Mouse (Mus musculus): Measurements from ENCODE around the gene Rab33a. TPM values are rescaled to one million over a fixed set of nuclear protein-coding genes. Genes with fewer than 3 reads are reported as not detected.

Gene Rab33a
- polyA plus RNA-seq (2012; rRNA removed) = 65.6 and 66.1 TPM in 2 replicates

DNA sequence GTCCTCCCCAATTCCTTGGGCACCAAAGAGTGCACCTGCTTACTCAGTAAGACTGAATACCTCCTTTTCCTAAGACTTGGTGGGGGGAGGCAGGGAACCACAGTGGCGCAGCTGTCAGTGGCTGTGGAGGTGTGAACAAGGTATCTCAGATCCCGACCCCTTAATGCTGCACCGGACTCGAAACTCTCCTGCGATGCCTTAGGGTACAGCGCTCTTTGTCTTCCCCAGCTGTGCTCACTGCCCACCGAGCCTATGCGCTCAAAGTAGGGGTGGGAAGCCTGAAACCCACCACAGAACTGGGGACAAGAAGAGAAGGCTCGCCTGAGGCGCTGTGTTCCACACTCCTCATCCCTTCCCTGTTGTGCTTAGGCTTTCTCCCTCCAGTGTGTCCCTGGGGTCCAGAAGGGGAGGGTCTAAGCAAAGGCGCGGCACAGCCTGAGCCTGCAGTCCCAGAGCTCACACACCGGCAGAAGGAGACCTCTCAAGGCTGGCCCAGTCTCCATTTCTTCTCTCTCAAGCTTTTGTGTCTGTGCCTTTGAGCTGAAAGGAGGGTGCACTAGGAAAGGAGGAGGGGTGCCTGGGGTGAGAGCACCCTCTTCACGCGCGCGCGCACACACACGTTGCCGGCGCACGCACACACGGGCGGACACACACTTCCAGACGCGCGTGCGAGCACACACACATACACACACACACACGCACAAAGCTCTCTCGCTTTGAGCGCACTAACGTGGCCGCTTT lies at the start of gene Rab33a:
Rab33a (plus strand) TSS at position 478 of the 741 bp plus-strand sequence.
- peak; percentile 14 to 53 for DNase-seq (ENCODE audit: extremely low spot score in 1 of 2, low spot score in 1 of 2)

DNA sequence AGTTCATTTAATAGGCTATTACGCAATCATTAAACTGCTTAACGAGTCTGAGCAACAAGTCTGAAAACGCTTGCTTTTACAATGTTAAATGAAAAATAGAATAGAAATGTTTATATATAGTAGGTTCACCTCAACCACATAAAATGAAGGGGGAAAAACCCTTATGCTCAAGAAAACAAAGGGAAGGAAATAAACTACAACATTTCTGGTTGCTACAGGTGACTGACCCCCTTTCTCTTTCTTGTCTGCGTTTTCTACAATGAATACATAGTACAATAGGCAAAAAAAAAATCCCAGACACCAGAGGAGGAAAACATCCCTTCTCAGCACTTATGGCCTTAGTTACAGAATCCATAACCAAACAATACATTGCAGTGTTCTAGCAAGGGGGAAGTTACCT lies 38.0 kb upstream of the Rab33a start:
- no peak for DNase-seq (ENCODE audit: extremely low spot score in 1 of 2, low spot score in 1 of 2)

DNA sequence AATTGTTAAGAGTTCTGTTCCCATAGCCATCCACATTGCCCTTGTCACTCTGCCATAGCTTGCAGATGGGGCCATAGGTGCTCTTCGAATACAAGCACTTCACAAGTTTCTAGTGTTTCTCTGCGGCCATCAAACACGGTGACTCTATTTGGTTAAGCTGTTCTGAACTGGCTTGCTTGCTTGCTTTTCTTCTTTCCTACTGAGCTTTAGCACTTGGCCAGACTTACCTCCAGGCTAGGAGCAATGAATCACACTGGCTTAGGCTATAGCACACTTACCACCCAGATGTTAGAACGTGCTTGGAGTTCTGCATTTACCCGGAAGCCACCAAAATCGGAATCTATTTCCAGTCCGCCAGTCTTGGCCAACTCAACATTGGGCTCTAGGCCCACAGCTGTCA lies 37.4 kb upstream of the Rab33a start:
- no peak for DNase-seq (ENCODE audit: extremely low spot score in 1 of 2, low spot score in 1 of 2)

DNA sequence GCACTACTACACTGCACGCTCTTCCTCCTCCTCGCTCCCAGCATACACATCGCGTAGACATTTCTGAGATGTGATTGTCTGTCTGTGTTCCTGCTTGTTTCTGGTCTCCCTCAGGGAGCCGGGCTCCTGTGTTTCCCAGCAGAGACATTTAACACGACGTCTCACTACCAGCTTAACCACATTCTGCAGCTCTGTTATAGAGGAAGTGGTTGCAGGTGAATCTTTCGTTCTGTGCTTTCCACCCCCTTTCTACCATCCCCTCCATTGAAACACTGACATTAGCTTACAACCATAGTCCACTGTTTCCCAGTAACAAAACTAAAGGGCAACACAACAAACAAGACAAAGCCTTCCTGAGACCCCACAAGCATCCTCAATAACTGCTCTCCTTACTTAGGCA lies 25.3 kb upstream of the Rab33a start:
- DNase-seq (ENCODE audit: extremely low spot score in 1 of 2, low spot score in 1 of 2) = no peak

- DNase-seq (ENCODE audit: extremely low spot score in 1 of 2, low spot score in 1 of 2) = peak; percentile 89 to 90
Measured at GRCm38 (mm10) chrX:48513166-48513807, 5.8 kb upstream of the Rab33a start, which contains the start of gene Aifm1. Gene Aifm1, minus strand, starts transcription at chrX:48513563.

DNA sequence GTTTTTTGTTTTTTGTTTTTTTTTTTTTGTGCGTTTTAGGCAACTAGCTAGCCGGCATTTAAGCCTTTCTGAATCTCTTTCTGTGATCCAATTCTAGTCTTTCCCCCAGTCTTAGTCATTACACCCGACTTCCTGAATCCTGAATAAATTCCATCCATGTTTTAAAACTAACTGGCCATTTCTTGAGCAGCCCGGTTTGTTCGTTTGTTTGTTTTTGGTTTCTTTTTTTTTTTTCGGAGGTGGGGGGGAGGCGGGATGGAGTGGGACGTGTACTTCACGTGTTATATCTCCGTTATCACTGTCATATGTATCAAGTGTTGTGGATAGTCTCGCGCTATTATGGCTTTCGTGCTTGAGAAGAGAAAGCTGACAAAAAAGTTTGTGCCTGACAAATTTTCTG lies 5.3 kb upstream of the Rab33a start:
- no peak for DNase-seq (ENCODE audit: extremely low spot score in 1 of 2, low spot score in 1 of 2)

- DNase-seq (ENCODE audit: extremely low spot score in 1 of 2, low spot score in 1 of 2) = peak in 1 of 2 experiments; percentile 60
Measured at GRCm38 (mm10) chrX:48518211-48518807, 776 bp upstream of the Rab33a start.

- DNase-seq (ENCODE audit: extremely low spot score in 1 of 2, low spot score in 1 of 2) = no peak
Measured at GRCm38 (mm10) chrX:48519549-48520085, 532 bp downstream of the Rab33a start.

GRCm38 (mm10) chrX:48521651-48522050 lies 2.6 kb downstream of the Rab33a start:
- no peak for DNase-seq (ENCODE audit: extremely low spot score in 1 of 2, low spot score in 1 of 2)

- no peak for DNase-seq (ENCODE audit: extremely low spot score in 1 of 2, low spot score in 1 of 2)
Measured at GRCm38 (mm10) chrX:48523512-48523911, 4.4 kb downstream of the Rab33a start.

DNA sequence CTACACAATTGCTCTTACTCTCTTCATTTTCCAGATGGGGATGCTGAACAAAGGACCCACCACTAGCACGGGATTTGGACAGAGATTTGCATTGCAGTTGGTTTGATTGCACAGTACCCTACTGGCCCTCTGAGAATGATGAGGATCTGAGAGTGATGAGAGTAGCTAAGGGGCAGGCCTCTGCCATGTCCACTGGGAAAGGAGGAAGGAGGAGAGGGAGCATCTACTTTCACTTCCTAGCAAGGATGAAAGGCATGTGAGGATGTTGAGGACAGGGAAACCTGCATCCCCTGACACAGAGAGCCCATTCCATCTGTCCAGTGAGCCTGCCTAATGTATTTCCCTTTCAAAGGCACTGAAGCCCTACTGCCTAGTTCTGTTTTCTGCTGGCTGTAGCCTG lies 6.2 kb downstream of the Rab33a start:
- no peak for DNase-seq (ENCODE audit: extremely low spot score in 1 of 2, low spot score in 1 of 2)

DNA sequence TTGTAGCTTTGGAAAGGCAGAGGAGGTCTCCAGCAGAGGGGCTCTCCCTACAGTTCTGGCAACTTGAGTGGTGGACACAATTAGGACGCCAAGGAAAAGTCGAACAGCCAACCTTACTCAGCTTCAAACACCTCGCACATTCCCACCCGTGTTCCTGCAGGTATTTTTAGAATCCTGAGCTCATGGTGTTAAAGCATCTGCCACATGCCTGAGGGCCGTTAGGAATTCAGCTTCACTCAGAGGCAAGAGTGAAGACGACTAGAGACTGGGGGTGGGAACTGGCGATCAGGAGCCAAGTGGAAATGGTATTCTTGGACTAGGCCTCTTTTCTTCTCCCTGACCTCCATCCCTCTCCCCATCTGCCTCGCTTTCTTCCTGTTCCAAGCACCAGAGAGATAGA lies 6.8 kb downstream of the Rab33a start:
- DNase-seq (ENCODE audit: extremely low spot score in 1 of 2, low spot score in 1 of 2) = peak; percentile 61 to 69

GRCm38 (mm10) chrX:48526435-48526834 lies 7.3 kb downstream of the Rab33a start:
- DNase-seq (ENCODE audit: extremely low spot score in 1 of 2, low spot score in 1 of 2) = no peak

DNA sequence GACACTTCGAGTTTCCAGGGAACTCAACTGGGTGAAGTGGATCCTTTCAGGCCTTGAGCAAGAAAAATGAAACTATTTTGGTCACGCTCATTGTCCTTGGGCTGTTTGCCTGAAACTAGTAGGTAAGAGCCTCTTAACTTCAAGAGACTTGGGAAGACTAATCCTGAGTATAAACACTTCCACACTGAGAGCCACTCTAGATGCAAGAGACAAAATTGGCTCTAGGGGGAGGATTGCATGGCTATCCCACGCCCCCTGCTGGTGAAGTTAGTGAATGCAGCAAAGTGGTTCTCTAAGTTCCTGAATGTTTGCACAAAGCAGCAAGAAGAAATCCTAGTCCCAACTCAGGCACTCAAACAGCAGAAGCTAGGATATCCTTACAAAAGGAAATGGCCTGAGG lies 13.1 kb downstream of the Rab33a start:
- peak; percentile 44 to 88 for DNase-seq (ENCODE audit: extremely low spot score in 1 of 2, low spot score in 1 of 2)

Other genes starting within 250 kb of the Rab33a start
- gene Bcorl1, start 177.9 kb upstream of the Rab33a start, polyA plus RNA-seq (2012; rRNA removed) = 8.0 and 9.2 TPM in 2 replicates
- gene Elf4, start 56.2 kb upstream of the Rab33a start, polyA plus RNA-seq (2012; rRNA removed) = 0.84 and 1.0 TPM in 2 replicates
- 29.4 and 33.5 TPM in 2 replicates for gene Aifm1, start 5.7 kb upstream of the Rab33a start, polyA plus RNA-seq (2012; rRNA removed)
- gene Zfp280c, start 75.2 kb downstream of the Rab33a start, polyA plus RNA-seq (2012; rRNA removed) = 26.9 and 30.3 TPM in 2 replicates
- gene Slc25a14, start 104.1 kb downstream of the Rab33a start, polyA plus RNA-seq (2012; rRNA removed) = 44.0 and 48.8 TPM in 2 replicates
- gene Gpr119, start 155.2 kb downstream of the Rab33a start, polyA plus RNA-seq (2012; rRNA removed) = not detected in 2 replicates
- 8.8 and 11.1 TPM in 2 replicates for gene Rbmx2, start 175.7 kb downstream of the Rab33a start, polyA plus RNA-seq (2012; rRNA removed)